In the genomic region with DNA sequence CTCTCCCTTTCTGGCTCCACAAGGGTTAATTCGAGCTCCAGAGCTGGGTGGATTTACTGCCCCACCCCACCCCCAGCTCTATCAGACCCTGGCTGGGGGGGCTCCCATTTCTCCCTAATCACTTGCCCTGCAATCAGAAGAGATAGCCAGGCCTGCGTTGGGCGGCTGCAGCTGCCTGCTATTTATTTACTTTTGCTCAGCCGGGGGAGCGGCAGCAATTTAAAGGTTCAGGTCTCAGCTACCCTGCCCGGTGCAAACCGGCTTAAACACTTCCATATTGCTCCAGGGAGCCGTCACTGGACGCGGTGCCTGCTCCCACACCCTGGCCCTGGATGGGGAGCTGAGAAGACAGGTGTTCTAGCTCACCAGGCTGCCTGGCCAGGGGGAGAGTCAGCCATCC, we compare ENCODE assay signal across 10 mouse cellular contexts.
DNase-seq lines count a peak whose midpoint lies in the region; ATAC-seq lines count a peak whose summit lies in the region.
"Had no signal": no experiment of that assay in that cellular context is flagged by ENCODE, and none has a peak within 500 bp of the region (broad histone marks: within the 10 kb centered on the region; RNA-seq: fewer than 3 reads in every experiment).

No protein-coding gene starts in this region.

- ATAC-seq in midbrain, embryonic 16.5 days: no peak
- ATAC-seq in stomach, embryonic 15.5 days (ENCODE audit: insufficient read depth, low FRiP score, low read depth): peak; percentile 77

- no peak overlapping the region for H3K4me2 ChIP-seq in midbrain, embryonic 16.5 days (ENCODE audit: low read length)
- no peak overlapping the region for H3K4me2 ChIP-seq in stomach, embryonic 15.5 days
- H3K4me2 ChIP-seq: embryonic facial prominence, embryonic 15.5 days had no signal

- H3K36me3 ChIP-seq in midbrain, embryonic 10.5 days: no peaks in the 10 kb centered on the region
- no peaks in the 10 kb centered on the region for H3K36me3 ChIP-seq in midbrain, embryonic 16.5 days (ENCODE audit: control insufficient read depth, insufficient read depth, low read length)
- no peaks in the 10 kb centered on the region for H3K36me3 ChIP-seq in stomach, embryonic 15.5 days
- H3K36me3 ChIP-seq: embryonic facial prominence, embryonic 15.5 days had no signal

- peaks cover 47% of the 10 kb centered on the region for H3K4me1 ChIP-seq in midbrain, embryonic 10.5 days
- peaks cover 3% of the 10 kb centered on the region; the same call in 1 of the 2 replicates for H3K4me1 ChIP-seq in midbrain, embryonic 16.5 days (ENCODE audit: control insufficient read depth, insufficient read depth, low read length)
- peaks cover 43% of the 10 kb centered on the region for H3K4me1 ChIP-seq in stomach, embryonic 15.5 days

- H3K27ac ChIP-seq in midbrain, embryonic 10.5 days (replicated peaks): peak overlapping the region; percentile 5
- no peak overlapping the region for H3K27ac ChIP-seq in midbrain, embryonic 16.5 days (ENCODE audit: low read length)
- peak overlapping the region; percentile 65 for H3K27ac ChIP-seq in stomach, embryonic 15.5 days
- H3K27ac ChIP-seq: embryonic facial prominence, embryonic 15.5 days; left cerebral cortex, adult 2 months had no signal

- H3K27me3 ChIP-seq in midbrain, embryonic 10.5 days (ENCODE audit: low read depth, poor library complexity, severe bottlenecking): peaks cover 35% of the 10 kb centered on the region; the same call in 1 of the 2 replicates
- no peaks in the 10 kb centered on the region for H3K27me3 ChIP-seq in midbrain, embryonic 16.5 days (ENCODE audit: control insufficient read depth, insufficient read depth, low read depth, low read length)
- no peaks in the 10 kb centered on the region for H3K27me3 ChIP-seq in stomach, embryonic 15.5 days (replicated peaks)

- no peaks in the 10 kb centered on the region for H3K9me3 ChIP-seq in midbrain, embryonic 10.5 days (replicated peaks)
- H3K9me3 ChIP-seq in midbrain, embryonic 16.5 days (replicated peaks; ENCODE audit: control insufficient read depth, low read length, poor library complexity, severe bottlenecking): no peaks in the 10 kb centered on the region
- H3K9me3 ChIP-seq in stomach, embryonic 15.5 days: no peaks in the 10 kb centered on the region
- H3K9me3 ChIP-seq: embryonic facial prominence, embryonic 15.5 days had no signal

- peak; percentile 80 for DNase-seq in embryo, embryonic 10 days (ENCODE audit: low spot score)
- no peak for DNase-seq in embryo, embryonic 9.5 days (ENCODE audit: extremely low spot score)
- DNase-seq in midbrain, embryonic 10.5 days (ENCODE audit: low spot score): no peak
- peak; percentile 33 to 69 for DNase-seq in kidney, postnatal 25 days
- DNase-seq in left cerebral cortex, postnatal 14 days (ENCODE audit: low spot score in 2 of 2): no peak
- no peak for DNase-seq in urinary bladder, adult 18-20 months (ENCODE audit: low spot score in 2 of 2)

- intact Hi-C loops in left cerebral cortex, postnatal 14 days (cut with DNase I): loop anchor here (10.0 kb wide), 1 partner anchor 133 kb away; no protein-coding TSS in a partner anchor

- 11% methylated on average over 10 of the region's 10 CpGs for WGBS in midbrain, embryonic 10.5 days
- WGBS in midbrain, embryonic 16.5 days: 12% methylated on average over 10 of the region's 10 CpGs
- 9% methylated on average over 10 of the region's 10 CpGs for WGBS in stomach, embryonic 15.5 days

- no peak overlapping the region for H3K4me3 ChIP-seq in midbrain, embryonic 10.5 days
- no peak overlapping the region for H3K4me3 ChIP-seq in midbrain, embryonic 16.5 days (ENCODE audit: low read depth, low read length)
- H3K4me3 ChIP-seq in stomach, embryonic 15.5 days (replicated peaks): no peak overlapping the region
- H3K4me3 ChIP-seq: embryonic facial prominence, embryonic 15.5 days; left cerebral cortex, adult 2 months had no signal

- H3K9ac ChIP-seq in midbrain, embryonic 16.5 days (ENCODE audit: low read depth, low read length): no peak overlapping the region
- no peak overlapping the region for H3K9ac ChIP-seq in stomach, embryonic 15.5 days
- H3K9ac ChIP-seq: embryonic facial prominence, embryonic 15.5 days had no signal

Comparison
In these comparisons a context has a peak if more than half of its experiments do, and no peak if none do; other contexts are left out.
1. DNase-seq: peak in embryo, embryonic 10 days (single experiment) and kidney, postnatal 25 days (2 of 2); none in embryo, embryonic 9.5 days (single experiment), midbrain, embryonic 10.5 days (single experiment), left cerebral cortex, postnatal 14 days (0 of 2) and urinary bladder, adult 18-20 months (0 of 2).